Mouse (Mus musculus): Measurements from ENCODE around the gene Aaed1. TPM values are rescaled to one million over a fixed set of nuclear protein-coding genes. Genes with fewer than 3 reads are reported as not detected.

Gene Aaed1
- polyA plus RNA-seq, 1 experiment from 2014 or later = 33.0 TPM

DNA sequence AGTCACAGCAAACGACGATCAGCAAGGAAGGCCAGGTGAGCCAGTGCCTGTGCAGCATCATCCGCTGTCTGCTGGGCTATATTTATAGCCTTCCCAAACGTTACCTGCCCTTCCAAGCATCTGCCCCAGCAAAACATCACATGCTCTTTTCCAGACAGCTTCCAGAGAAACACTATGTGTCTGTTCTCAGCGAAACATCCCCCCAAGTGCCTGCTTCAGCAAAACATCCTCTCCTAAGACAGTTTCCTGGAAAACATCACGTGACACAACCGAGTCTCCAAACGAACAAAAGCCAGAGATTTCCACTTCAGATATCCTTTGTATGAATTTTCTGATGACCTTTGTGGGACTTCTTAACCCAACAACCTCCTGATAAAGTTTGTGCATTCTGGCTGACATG is 7.8 kb upstream of the Aaed1 start:
- 83% methylated on average over 8 of the region's 8 CpGs for WGBS
- Histone ChIP-seq H3K36me3 (no peaks in the 10 kb centered on the region), H3K4me1 (no peaks in the 10 kb centered on the region), H3K4me3 (no peak overlapping the region), H3K27me3 (ENCODE audit: low read depth, poor library complexity, severe bottlenecking) (no peaks in the 10 kb centered on the region), H3K27ac (no peak overlapping the region), H3K9me3 (replicated peaks) (no peaks in the 10 kb centered on the region)
- DNase-seq (ENCODE audit: low spot score) = no peak

DNA sequence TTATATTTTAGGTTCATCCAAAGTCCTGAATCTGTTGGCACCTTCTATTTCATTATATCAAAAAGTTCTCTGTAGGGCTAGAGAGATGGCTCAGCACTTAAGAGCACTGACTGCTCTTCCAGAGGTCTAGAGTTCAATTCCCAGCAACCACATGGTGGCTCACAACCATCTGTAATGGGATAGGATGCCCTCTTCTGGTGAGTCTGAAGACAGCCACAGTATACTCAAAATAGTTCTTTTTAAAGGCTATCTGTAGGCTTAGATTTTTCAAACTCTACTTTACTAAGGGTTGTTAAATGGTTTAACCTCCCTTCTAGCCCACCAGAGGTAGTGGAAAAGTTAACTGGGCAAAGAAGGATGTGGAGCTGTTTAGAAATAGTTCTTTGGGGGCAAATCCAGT is 7.3 kb upstream of the Aaed1 start:
- H3K4me3 ChIP-seq = no peak overlapping the region
- no peak overlapping the region for H3K27ac ChIP-seq
- DNase-seq (ENCODE audit: low spot score) = no peak
- H3K27me3 ChIP-seq (ENCODE audit: low read depth, poor library complexity, severe bottlenecking) = no peaks in the 10 kb centered on the region
- no peaks in the 10 kb centered on the region for H3K4me1 ChIP-seq
- H3K36me3 ChIP-seq = no peaks in the 10 kb centered on the region
- no peaks in the 10 kb centered on the region for H3K9me3 ChIP-seq (replicated peaks)

GRCm38 (mm10) chr13:64318355-64318754 is 5.8 kb upstream of the Aaed1 start:
- 70% methylated on average over 2 of the region's 2 CpGs for WGBS
- DNase-seq (ENCODE audit: low spot score) = no peak

DNA sequence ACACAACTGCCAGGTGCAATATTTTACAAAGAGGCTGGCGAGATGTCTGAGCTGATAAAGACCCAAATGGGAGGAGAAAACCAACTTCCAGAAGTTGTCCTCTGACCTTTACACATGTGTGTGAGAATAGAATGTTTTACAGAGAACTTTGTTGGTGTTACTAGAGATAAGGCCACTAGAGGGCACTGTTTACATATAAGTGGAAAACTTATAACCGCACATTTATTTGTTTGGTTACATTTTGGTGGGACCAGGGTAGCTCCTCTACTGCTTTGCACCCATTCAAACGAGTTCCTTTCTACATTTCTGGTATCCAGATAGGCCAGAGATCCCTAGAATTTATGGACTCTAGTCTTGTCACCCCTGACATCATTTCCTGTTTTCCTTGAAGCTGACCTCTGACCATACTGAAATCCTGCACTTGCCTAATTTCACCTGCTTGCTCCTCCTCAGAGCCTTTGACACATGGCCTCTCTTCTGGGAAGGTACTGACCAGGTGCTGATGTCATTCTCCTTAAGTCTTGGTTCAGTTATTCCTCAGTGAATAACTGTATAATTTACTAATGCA is 3.1 kb upstream of the Aaed1 start:
- no peak for DNase-seq (ENCODE audit: low spot score)
- Histone ChIP-seq H3K27me3 (ENCODE audit: low read depth, poor library complexity, severe bottlenecking) (no peaks in the 10 kb centered on the region), H3K27ac (no peak overlapping the region), H3K36me3 (no peaks in the 10 kb centered on the region), H3K4me3 (no peak overlapping the region), H3K4me1 (peaks cover 10% of the 10 kb centered on the region), H3K9me3 (replicated peaks) (no peaks in the 10 kb centered on the region)
- WGBS = 2% methylated on average over 3 of the region's 3 CpGs

More at GRCm38 (mm10) chr13:64318355-64318754, 5.8 kb upstream of the Aaed1 start:
- Histone ChIP-seq H3K36me3 (no peaks in the 10 kb centered on the region), H3K4me3 (no peak overlapping the region), H3K9me3 (replicated peaks) (no peaks in the 10 kb centered on the region), H3K27ac (no peak overlapping the region), H3K27me3 (ENCODE audit: low read depth, poor library complexity, severe bottlenecking) (no peaks in the 10 kb centered on the region), H3K4me1 (no peaks in the 10 kb centered on the region)

DNA sequence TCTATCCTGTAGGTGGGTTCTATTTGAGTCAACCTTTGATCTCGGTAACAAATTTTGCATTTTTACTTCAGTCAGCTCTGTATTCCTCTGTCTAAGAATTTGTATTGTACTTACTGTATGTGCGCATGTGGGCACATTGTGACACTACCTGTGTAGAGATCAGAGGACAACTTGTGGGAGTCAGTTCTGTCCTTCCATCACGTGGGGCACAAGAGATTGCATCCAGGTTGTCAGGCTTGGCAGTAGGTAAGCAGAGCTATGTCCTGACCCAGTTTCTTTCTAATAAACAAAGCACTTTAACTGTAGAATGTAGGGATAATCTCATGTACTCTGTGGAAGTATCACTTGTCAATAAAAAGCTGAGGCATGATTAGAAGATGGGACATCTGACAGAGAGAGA is 1.5 kb upstream of the Aaed1 start:
- Histone ChIP-seq H3K4me1 (peaks cover 10% of the 10 kb centered on the region), H3K36me3 (no peaks in the 10 kb centered on the region), H3K4me3 (no peak overlapping the region), H3K27ac (no peak overlapping the region), H3K27me3 (ENCODE audit: low read depth, poor library complexity, severe bottlenecking) (no peaks in the 10 kb centered on the region), H3K9me3 (replicated peaks) (no peaks in the 10 kb centered on the region)
- DNase-seq (ENCODE audit: low spot score) = no peak
- 67% methylated on average over 3 of the region's 3 CpGs for WGBS

GRCm38 (mm10) chr13:64312916-64313289 is 393 bp upstream of the Aaed1 start:
- H3K27me3 ChIP-seq (ENCODE audit: low read depth, poor library complexity, severe bottlenecking) = no peaks in the 10 kb centered on the region
- no peak for DNase-seq (ENCODE audit: low spot score)
- H3K4me3 ChIP-seq = peak overlapping the region; percentile 69
- no peaks in the 10 kb centered on the region for H3K9me3 ChIP-seq (replicated peaks)
- peak overlapping the region; percentile 90; the same call in 1 of the 2 replicates for H3K27ac ChIP-seq
- peaks cover 10% of the 10 kb centered on the region for H3K4me1 ChIP-seq
- 2% methylated on average over 2 of the region's 2 CpGs for WGBS
- H3K36me3 ChIP-seq = 0 out of 2 replicates have a peak, but pooled peaks cover 7% of the 10 kb centered on the region

DNA sequence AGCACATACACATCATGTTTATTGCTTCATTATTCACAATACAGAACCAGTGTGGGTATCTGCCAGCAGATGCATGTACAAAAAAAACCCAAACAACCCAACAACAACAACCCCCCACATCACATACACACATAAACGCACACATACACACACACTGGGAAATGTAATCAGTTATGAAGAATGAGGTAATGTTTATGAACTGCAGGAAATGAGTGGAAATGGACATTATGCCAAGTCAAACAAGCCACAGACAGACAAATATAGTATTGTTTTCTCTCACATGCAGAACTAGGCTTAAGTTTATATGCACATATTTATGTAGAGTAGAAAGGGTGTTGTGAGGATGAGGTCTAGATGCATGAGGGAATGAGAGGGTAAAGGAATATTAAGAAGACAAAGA is 1.2 kb downstream of the Aaed1 start:
- no peak overlapping the region for H3K27ac ChIP-seq
- DNase-seq (ENCODE audit: low spot score) = no peak
- 90% methylated on average over 1 of the region's 1 CpGs for WGBS
- peaks cover 10% of the 10 kb centered on the region for H3K4me1 ChIP-seq
- peaks cover 15% of the 10 kb centered on the region for H3K36me3 ChIP-seq
- no peaks in the 10 kb centered on the region for H3K27me3 ChIP-seq (ENCODE audit: low read depth, poor library complexity, severe bottlenecking)
- no peaks in the 10 kb centered on the region for H3K9me3 ChIP-seq (replicated peaks)
- peak overlapping the region; percentile 69 for H3K4me3 ChIP-seq

DNA sequence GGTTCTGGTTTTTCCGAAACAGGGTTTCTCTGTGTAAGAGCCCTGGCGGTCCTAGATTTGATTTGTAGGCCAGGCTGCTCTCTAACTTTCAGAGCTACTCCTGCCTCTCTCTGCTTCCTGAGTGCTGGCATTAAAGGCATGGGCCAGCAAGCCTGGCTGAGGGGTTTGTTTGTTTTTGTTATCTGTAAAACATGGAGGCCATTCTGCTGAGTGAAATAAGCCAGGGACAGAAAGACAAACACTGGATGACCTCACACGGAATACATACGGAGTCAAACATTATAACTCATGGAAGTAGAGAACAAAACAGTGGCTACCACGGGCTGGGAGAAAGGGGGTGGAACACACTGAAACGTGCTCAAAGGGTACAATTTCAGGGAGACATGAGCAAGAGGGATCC is 1.9 kb downstream of the Aaed1 start:
- DNase-seq (ENCODE audit: low spot score) = no peak
- 80% methylated on average over 6 of the region's 6 CpGs for WGBS
- H3K27me3 ChIP-seq (ENCODE audit: low read depth, poor library complexity, severe bottlenecking) = no peaks in the 10 kb centered on the region
- H3K9me3 ChIP-seq (replicated peaks) = no peaks in the 10 kb centered on the region
- H3K27ac ChIP-seq = no peak overlapping the region
- peaks cover 15% of the 10 kb centered on the region for H3K36me3 ChIP-seq
- peaks cover 10% of the 10 kb centered on the region for H3K4me1 ChIP-seq
- H3K4me3 ChIP-seq = no peak overlapping the region

DNA sequence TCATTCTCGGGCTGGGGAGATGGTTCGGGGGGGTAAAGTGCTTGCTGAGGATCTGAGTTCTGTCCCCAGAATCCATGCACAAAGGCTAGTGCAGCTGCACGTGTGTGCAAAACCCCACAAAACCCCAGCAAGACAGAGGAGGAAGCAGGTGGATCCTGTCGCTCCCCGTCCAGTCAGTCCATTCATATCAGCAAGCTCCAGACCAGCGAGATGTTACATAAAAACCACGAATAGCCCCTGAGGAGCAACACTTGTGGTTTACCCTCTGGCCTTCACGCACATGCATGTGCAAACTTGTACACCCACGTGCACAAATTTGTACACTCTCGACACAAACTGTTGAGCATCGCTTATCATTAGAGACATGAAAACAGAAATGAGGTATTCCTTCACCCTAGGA is 2.7 kb downstream of the Aaed1 start:
- Histone ChIP-seq H3K9me3 (replicated peaks) (no peaks in the 10 kb centered on the region), H3K4me1 (peaks cover 10% of the 10 kb centered on the region), H3K4me3 (no peak overlapping the region), H3K36me3 (peaks cover 15% of the 10 kb centered on the region), H3K27me3 (ENCODE audit: low read depth, poor library complexity, severe bottlenecking) (no peaks in the 10 kb centered on the region), H3K27ac (no peak overlapping the region)
- WGBS = 90% methylated on average over 11 of the region's 11 CpGs
- no peak for DNase-seq (ENCODE audit: low spot score)

DNA sequence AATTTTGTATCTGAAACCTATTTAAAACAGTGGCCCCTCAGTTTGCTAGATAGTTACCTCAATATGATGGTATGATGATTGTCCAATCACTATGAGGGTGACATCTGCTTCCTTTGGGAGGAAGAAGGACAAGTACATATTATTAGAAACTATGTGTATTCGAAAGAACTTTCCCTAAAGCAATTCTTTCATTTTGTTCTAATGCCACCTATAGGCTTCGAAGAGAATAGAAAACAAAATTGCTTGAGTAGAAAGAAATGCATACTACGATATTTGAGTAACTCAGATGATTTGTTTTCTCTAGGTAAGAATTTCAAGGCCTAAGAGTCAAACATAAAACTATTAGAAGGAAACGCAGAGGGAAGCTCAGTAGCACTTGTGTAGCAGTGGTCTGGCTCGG is 3.5 kb downstream of the Aaed1 start:
- no peak for DNase-seq (ENCODE audit: low spot score)
- Histone ChIP-seq H3K27me3 (ENCODE audit: low read depth, poor library complexity, severe bottlenecking) (no peaks in the 10 kb centered on the region), H3K27ac (no peak overlapping the region), H3K4me3 (no peak overlapping the region), H3K36me3 (peaks cover 19% of the 10 kb centered on the region), H3K9me3 (replicated peaks) (no peaks in the 10 kb centered on the region), H3K4me1 (peaks cover 10% of the 10 kb centered on the region)
- 76% methylated on average over 5 of the region's 5 CpGs for WGBS

GRCm38 (mm10) chr13:64307508-64307907 is 5.0 kb downstream of the Aaed1 start:
- Histone ChIP-seq H3K27me3 (ENCODE audit: low read depth, poor library complexity, severe bottlenecking) (no peaks in the 10 kb centered on the region), H3K4me1 (peaks cover 6% of the 10 kb centered on the region; the same call in 1 of the 2 replicates), H3K36me3 (peaks cover 28% of the 10 kb centered on the region), H3K27ac (no peak overlapping the region), H3K4me3 (no peak overlapping the region), H3K9me3 (replicated peaks) (no peaks in the 10 kb centered on the region)
- WGBS = 83% methylated on average over 5 of the region's 5 CpGs
- no peak for DNase-seq (ENCODE audit: low spot score)

DNA sequence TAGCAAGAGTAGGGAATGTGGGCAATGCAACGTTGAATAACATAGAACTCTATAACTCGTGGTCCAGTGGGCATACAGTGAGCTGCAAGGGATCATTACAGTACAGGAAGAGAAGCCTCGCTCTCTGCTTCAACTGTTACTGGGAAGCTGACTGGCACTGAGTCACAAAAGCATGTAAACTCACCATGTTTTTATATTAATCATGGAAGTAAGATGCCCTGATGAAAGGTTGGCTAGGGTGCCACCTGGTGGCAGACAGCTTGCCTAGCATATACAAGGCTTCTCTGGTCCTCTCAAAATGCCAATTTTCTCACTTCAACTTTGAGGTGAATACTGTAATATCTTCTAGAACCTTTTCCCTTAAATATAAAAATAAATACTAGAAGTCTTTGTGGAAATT is 6.4 kb downstream of the Aaed1 start:
- no peaks in the 10 kb centered on the region for H3K27me3 ChIP-seq (ENCODE audit: low read depth, poor library complexity, severe bottlenecking)
- no peak overlapping the region for H3K27ac ChIP-seq
- no peaks in the 10 kb centered on the region for H3K4me1 ChIP-seq
- no peaks in the 10 kb centered on the region for H3K9me3 ChIP-seq (replicated peaks)
- H3K36me3 ChIP-seq = peaks cover 31% of the 10 kb centered on the region
- no peak overlapping the region for H3K4me3 ChIP-seq
- 85% methylated on average over 3 of the region's 3 CpGs for WGBS
- DNase-seq (ENCODE audit: low spot score) = peak; percentile 72

- DNase-seq (ENCODE audit: low spot score) = no peak
- no peak overlapping the region for H3K4me3 ChIP-seq
- H3K27ac ChIP-seq = no peak overlapping the region
- no peaks in the 10 kb centered on the region for H3K9me3 ChIP-seq (replicated peaks)
- WGBS = 93% methylated on average over 1 of the region's 1 CpGs
- H3K4me1 ChIP-seq = no peaks in the 10 kb centered on the region
- H3K36me3 ChIP-seq = peaks cover 16% of the 10 kb centered on the region
- no peaks in the 10 kb centered on the region for H3K27me3 ChIP-seq (ENCODE audit: low read depth, poor library complexity, severe bottlenecking)
These were observed 13.4 kb downstream of the Aaed1 start for GRCm38 (mm10) chr13:64299069-64299468.

- no peaks in the 10 kb centered on the region for H3K27me3 ChIP-seq (ENCODE audit: low read depth, poor library complexity, severe bottlenecking)
- 27% methylated on average over 4 of the region's 4 CpGs for WGBS
- H3K36me3 ChIP-seq = no peaks in the 10 kb centered on the region
- H3K4me1 ChIP-seq = peaks cover 18% of the 10 kb centered on the region
- peak overlapping the region; percentile 28; the same call in 1 of the 2 replicates for H3K27ac ChIP-seq
- DNase-seq (ENCODE audit: low spot score) = no peak
- H3K4me3 ChIP-seq = no peak overlapping the region
- H3K9me3 ChIP-seq (replicated peaks) = no peaks in the 10 kb centered on the region
These were observed 25.7 kb downstream of the Aaed1 start for GRCm38 (mm10) chr13:64286791-64287190.
